Mouse (Mus musculus) kidney, adult 2 months (tissue): ENCODE data around the gene 0610010F05Rik.

Source experiments
- CTCF ChIP-seq: fragments of 200-500 bp; conservative IDR thresholded peaks from 2 replicates; pipeline ENCODE4 v1.5.1; 2011; ENCODE audit warnings: low read depth, mild to moderate bottlenecking, control low read depth, low read length, moderate library complexity, mixed read lengths; ENCODE audit not compliant: insufficient read depth, insufficient read length
- POLR2A ChIP-seq: fragments of 200-500 bp; IDR thresholded peaks from one replicate; pipeline ENCODE4 v1.6.1; 2011; ENCODE audit warnings: low read depth, low read length, control low read depth

DNA sequence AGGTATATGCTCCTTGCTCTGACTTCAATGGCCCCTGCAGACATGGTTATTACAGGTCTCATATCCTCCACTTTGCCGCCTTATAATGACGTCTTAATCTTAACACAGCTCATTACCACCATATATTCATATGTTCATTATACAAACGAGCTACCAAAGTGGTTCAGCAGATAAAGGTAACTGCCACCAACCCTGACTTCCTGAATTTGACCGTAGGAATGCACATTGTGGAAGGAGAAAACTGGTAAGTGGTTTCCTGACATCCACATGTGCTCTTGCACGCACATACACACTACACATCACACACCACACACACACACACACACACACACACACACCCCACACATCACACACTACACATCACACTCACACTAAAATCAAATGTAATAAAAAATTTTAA lies 18.9 kb downstream of the 0610010F05Rik start:
- TF ChIP-seq POLR2A (no peak), CTCF (no peak)
